Mouse (Mus musculus) erythroblast, embryonic 14.5 days (primary cell): ENCODE results near the gene Insm2. TPM values are rescaled to one million over a fixed set of nuclear protein-coding genes. Genes with fewer than 3 reads are reported as not detected.
"Not testable (repeated sequence)": the region's sequence is repeated elsewhere in the genome, so short reads cannot be mapped to it uniquely, and the experiment has no call there.

Experiments used
- H3K27me3 ChIP-seq: 2 replicates; pipeline ENCODE4 v1.6.1; 2012; ENCODE audit warnings: inconsistent platforms; ENCODE audit not compliant: control insufficient read depth
- H3K36me3 ChIP-seq: 2 replicates; pipeline ENCODE4 v1.6.1; 2012; ENCODE audit warnings: mild to moderate bottlenecking, inconsistent platforms; ENCODE audit not compliant: control insufficient read depth
- H3K4me1 ChIP-seq: 2 replicates; pipeline ENCODE4 v1.6.1; 2012; ENCODE audit warnings: inconsistent platforms; ENCODE audit not compliant: control insufficient read depth
- H3K4me3 ChIP-seq: replicated peaks from 2 replicates; pipeline ENCODE3; 2012; ENCODE audit warnings: moderate library complexity, mild to moderate bottlenecking, inconsistent platforms
- H3K9me3 ChIP-seq: 2 replicates; pipeline ENCODE4 v1.6.1; 2012; ENCODE audit warnings: low read length, inconsistent platforms, mixed read lengths; ENCODE audit not compliant: control insufficient read depth
- GATA1 ChIP-seq: IDR thresholded peaks from 2 replicates; pipeline ENCODE4 v1.6.1; 2012; ENCODE audit warnings: low read length, inconsistent platforms, mixed read lengths
- TAL1 ChIP-seq: IDR thresholded peaks from 3 replicates; pipeline ENCODE4 v1.6.1; 2012; ENCODE audit warnings: low read length, inconsistent platforms, mixed read lengths
- polyA plus RNA-seq: library from polyadenylated mRNA; stranded (reverse); fragments of >175 nt; gene quantifications from 2 replicates; pipeline ENCODE4 v1.2.3, GENCODE M21; 2012

Gene Insm2
- polyA plus RNA-seq, 1 experiment, result not detected

DNA sequence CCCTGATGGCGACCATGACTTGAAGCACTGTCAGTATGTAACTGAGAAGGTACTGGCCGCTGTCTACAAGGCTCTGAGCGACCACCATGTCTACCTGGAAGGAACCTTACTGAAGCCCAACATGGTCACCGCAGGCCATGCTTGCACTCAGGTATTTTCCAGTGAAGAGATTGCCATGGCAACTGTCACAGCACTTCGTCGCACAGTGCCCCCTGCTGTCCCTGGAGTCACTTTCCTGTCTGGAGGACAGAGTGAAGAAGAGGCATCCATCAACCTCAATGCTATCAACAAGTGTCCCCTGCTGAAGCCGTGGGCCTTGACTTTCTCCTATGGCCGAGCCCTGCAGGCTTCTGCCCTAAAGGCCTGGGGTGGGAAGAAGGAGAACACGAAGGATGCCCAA, 33.4 kb upstream of the Insm2 start:
- H3K4me3 ChIP-seq, result no peak overlapping the region
- TF ChIP-seq TAL1 (no peak), GATA1 (no peak)
- no peaks in the 10 kb centered on the region for H3K27me3 ChIP-seq
- H3K36me3 ChIP-seq, result no peaks in the 10 kb centered on the region
- no peaks in the 10 kb centered on the region for H3K4me1 ChIP-seq
- H3K9me3 ChIP-seq, result peaks cover 6% of the 10 kb centered on the region; the same call in 1 of the 2 replicates

DNA sequence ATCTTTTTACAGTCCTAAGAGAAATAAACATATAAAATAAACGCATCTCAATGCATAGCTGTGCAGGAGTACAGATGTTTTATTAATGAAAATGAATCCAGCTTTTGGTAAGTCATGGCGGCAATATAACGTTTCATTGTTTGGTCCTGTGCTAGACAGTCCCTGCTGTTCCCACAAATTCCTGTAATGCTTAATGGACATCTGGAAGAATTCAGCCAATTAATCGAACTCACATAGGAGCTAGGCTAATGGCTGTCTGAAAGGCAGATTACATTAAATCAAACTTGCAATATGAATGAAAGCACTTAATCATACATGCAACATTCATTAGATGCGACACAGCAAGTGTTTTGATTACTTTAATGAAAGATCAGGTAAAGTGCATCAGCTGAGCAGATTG, 32.4 kb upstream of the Insm2 start:
- H3K27me3 ChIP-seq, result no peaks in the 10 kb centered on the region
- no peak for TF ChIP-seq TAL1
- TF ChIP-seq GATA1, result no peak
- no peaks in the 10 kb centered on the region for H3K4me1 ChIP-seq
- no peak overlapping the region for H3K4me3 ChIP-seq
- H3K9me3 ChIP-seq, result peaks cover 6% of the 10 kb centered on the region; the same call in 1 of the 2 replicates
- no peaks in the 10 kb centered on the region for H3K36me3 ChIP-seq

DNA sequence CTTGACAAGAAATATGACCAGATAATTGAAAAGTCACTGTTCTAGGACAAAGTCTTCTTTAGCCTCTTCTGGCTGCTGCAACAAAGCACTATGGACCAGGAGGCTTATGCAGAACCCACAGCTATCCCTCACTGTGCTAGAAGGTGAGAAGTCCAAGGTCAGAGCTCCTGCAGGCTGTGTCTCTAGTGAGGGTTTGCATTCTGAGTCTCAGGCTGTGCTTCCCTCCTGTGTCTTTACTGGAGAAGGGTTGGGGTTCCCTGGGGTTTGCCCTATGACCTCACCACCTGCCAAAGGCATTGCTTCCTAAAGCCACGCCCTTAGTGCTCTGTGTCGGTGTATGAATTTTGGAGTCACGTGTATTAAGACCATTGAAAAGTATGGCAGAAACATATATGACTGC, 30.8 kb upstream of the Insm2 start:
- TF ChIP-seq GATA1 (no peak), TAL1 (no peak)
- Histone ChIP-seq H3K27me3 (no peaks in the 10 kb centered on the region), H3K4me3 (no peak overlapping the region)

DNA sequence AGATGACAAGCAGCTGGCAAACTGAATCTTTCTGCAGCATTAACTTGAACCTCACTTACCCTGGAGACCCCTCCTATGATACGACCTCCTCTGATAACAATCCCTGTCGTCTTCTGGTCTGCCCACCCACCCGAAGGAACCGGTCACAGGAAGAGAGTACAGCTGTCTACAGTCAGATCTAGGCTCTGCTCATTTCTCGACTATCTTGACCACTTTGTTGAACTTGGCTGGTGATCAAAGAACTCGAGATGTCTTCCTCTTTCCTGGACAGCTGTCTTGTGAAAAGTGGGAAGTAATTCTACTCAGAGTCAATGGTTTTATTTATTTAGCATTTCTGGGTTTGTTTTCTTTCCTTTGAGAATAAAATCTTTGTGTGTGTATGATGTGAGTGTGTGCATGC, 29.6 kb upstream of the Insm2 start:
- no peak overlapping the region for H3K4me3 ChIP-seq
- H3K9me3 ChIP-seq, result peaks cover 6% of the 10 kb centered on the region; the same call in 1 of the 2 replicates
- TF ChIP-seq TAL1 (no peak), GATA1 (no peak)
- H3K4me1 ChIP-seq, result no peaks in the 10 kb centered on the region
- no peaks in the 10 kb centered on the region for H3K36me3 ChIP-seq
- H3K27me3 ChIP-seq, result no peaks in the 10 kb centered on the region

More for the DNA sequence above, 30.8 kb upstream of the Insm2 start:
- H3K9me3 ChIP-seq, result peaks cover 6% of the 10 kb centered on the region; the same call in 1 of the 2 replicates
- H3K4me1 ChIP-seq, result no peaks in the 10 kb centered on the region
- H3K36me3 ChIP-seq, result no peaks in the 10 kb centered on the region

DNA sequence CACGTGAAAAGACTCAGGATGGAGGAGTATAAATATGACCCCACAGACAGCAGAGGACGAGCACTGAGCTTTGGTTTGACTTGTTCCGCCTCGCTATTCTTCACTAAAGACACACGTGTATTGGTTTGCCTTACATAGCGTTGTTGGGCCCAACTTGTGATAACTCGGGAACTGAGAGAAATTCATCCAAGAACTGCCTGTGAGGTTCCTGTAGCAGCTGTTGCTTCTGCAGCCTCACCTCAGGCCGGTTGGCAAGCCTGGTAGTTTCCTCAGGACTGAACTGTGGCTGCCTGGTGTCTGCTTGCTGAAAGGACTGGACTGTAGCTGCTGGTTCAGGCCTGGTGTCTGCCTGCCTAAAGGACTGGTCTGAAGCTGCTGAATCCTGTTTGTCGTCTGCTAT, 28.6 kb upstream of the Insm2 start:
- Histone ChIP-seq H3K4me1 (no peaks in the 10 kb centered on the region), H3K27me3 (no peaks in the 10 kb centered on the region), H3K36me3 (no peaks in the 10 kb centered on the region), H3K9me3 (peaks cover under 1% of the 10 kb centered on the region; the same call in 1 of the 2 replicates), H3K4me3 (no peak overlapping the region)
- no peak for TF ChIP-seq TAL1
- TF ChIP-seq GATA1, result no peak

DNA sequence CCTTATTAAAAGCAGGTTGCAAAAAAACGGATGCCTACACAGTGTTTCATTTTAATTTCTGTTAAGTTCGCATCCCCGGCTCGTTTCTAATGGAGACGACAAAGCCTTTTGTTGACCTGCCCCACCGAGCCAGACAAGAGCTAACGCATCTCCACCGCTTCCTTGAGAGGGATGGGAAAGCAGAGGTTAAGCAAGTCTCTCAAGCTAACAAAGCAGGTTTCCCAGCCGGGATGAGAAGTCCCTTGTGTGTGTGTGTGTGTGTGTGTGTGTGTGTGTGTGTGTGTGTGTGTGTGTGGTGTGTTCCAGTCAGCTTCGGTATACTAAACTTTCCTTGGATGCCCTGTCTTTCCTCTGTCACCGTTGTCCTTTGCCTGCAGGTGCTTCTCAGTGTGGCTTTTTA, 28.0 kb upstream of the Insm2 start:
- no peak overlapping the region for H3K4me3 ChIP-seq
- no peak for TF ChIP-seq GATA1
- no peak for TF ChIP-seq TAL1
- H3K36me3 ChIP-seq, result no peaks in the 10 kb centered on the region
- H3K27me3 ChIP-seq, result no peaks in the 10 kb centered on the region
- no peaks in the 10 kb centered on the region; the same call in 1 of the 2 replicates for H3K9me3 ChIP-seq
- H3K4me1 ChIP-seq, result no peaks in the 10 kb centered on the region

DNA sequence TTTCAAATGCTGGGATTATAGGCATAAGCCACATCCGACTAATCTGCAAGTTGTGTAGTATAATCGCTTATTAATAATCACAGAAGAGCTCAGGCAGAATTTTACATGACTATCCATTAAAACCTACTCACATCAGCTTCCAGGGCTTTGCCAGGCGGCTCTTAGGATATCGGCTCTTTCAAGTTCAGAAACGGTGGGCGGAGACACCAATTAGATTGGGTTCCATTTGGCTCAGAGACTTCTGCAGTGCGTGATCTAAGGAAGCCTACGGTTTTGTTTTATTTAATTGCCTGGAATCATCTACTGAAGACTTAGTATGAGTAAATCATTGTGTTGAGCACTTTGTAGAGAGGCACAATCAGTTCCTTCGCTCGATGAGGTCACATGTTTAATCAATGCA, 27.6 kb upstream of the Insm2 start:
- Histone ChIP-seq H3K4me1 (no peaks in the 10 kb centered on the region), H3K4me3 (no peak overlapping the region), H3K27me3 (no peaks in the 10 kb centered on the region), H3K36me3 (no peaks in the 10 kb centered on the region), H3K9me3 (no peaks in the 10 kb centered on the region; the same call in 1 of the 2 replicates)
- TF ChIP-seq GATA1 (no peak), TAL1 (no peak)

DNA sequence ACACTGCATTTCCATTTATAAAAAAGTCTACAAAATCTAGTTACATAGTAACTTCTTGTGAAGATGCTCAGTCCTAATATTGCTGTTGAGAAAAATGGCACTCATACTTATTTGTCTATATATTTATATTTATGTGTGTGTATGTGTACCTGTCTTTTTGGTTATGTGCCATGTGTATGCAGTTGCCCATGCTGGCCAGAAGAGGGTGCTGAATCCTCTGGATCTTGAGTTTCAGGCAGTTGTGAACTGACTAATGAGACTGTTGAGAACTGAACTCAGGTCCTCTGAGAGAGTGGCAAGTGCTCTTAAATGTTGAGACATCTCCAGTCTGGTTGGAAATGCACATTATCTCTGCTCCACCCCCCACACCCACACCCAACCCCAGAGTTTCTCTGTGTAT, 26.1 kb upstream of the Insm2 start:
- Histone ChIP-seq H3K9me3 (no peaks in the 10 kb centered on the region; the same call in 1 of the 2 replicates), H3K4me1 (no peaks in the 10 kb centered on the region), H3K36me3 (no peaks in the 10 kb centered on the region), H3K4me3 (no peak overlapping the region), H3K27me3 (no peaks in the 10 kb centered on the region)
- TF ChIP-seq TAL1 (no peak), GATA1 (no peak)

DNA sequence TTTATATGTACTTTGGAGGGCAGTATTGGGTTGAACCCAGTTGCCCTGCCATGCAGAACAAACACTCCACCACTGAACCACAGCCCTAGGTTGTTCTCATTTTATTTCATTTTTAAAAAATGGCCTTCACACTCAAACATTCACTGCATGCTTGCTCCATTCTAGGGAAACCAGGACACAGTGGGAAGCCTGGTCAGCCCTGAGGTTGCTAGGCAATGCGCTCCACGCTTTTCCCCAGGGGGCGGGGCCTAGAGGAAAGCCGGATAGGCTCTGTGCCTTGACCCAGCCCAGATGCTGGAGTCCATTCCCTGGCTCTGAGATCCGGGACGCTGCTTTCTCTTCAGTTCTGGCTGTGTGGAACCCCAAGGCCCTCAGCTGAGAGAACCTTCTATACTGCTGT, 25.4 kb upstream of the Insm2 start:
- H3K4me1 ChIP-seq, result no peaks in the 10 kb centered on the region
- H3K4me3 ChIP-seq, result no peak overlapping the region
- no peaks in the 10 kb centered on the region for H3K27me3 ChIP-seq
- H3K9me3 ChIP-seq, result no peaks in the 10 kb centered on the region; the same call in 1 of the 2 replicates
- TF ChIP-seq GATA1, result no peak
- no peak for TF ChIP-seq TAL1
- no peaks in the 10 kb centered on the region for H3K36me3 ChIP-seq

DNA sequence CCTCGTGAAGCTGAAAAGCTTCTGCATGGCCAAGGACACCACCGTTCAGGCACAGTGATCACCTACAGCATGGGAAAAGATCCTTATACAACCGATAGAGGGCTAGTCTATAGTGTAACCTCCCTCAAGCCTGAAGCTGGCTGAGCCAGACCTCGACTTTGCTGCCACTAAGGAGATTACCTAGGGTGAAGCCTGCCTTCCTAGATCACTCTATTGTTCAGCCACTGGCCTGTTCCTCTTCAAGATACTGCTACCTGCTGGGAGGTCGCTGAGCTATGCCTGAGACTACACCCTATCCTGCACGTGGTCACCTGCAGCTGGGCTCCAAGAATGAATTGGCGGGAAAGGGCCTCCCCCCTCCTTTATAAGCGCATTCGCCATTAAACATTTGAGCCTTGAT, 12.3 kb upstream of the Insm2 start:
- not testable (repeated sequence) for H3K36me3 ChIP-seq, H3K9me3 ChIP-seq, H3K4me1 ChIP-seq, H3K27me3 ChIP-seq, H3K4me3 ChIP-seq

DNA sequence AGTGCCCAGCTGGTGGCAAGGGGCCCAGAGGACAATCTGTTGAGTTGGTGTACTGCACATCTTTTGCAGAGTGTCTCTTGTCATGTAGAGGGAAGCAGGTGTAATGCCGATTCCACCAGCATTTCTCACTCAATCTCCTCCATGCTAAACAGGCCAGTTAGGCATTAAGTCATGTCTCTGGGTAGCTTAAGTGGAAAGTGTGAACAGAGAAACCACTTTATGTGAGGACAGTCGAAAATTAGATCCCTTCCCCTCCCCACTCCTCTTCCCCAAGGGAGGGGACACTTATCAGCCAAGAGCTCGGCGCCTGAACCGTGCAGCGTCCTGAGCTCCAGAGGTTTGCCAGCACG, 715 bp upstream of the Insm2 start:
- peaks cover 3% of the 10 kb centered on the region for H3K36me3 ChIP-seq
- H3K27me3 ChIP-seq, result peaks cover 66% of the 10 kb centered on the region
- H3K4me3 ChIP-seq, result no peak overlapping the region
- H3K9me3 ChIP-seq, result peaks cover 5% of the 10 kb centered on the region; the same call in 1 of the 2 replicates
- H3K4me1 ChIP-seq, result peaks cover 19% of the 10 kb centered on the region
- TF ChIP-seq TAL1 (no peak), GATA1 (no peak)
